Mouse (Mus musculus) CH12.LX (cell line): ENCODE data around the gene Shank3.

Source experiments
- CTCF ChIP-seq, 2 experiments: IDR thresholded peaks in 1 of 2; conservative IDR thresholded peaks in 1 of 2; 2 replicates each; pipeline ENCODE4 v1.5.1; 2011 to 2012; ENCODE audit warnings: low read depth in 2 of 2, low read length in 2 of 2, improper control_type of control experiment in 1 of 2, inconsistent platforms in 1 of 2, mild to moderate bottlenecking in 1 of 2, moderate library complexity in 1 of 2
- MAFK ChIP-seq: IDR thresholded peaks from 2 replicates; pipeline ENCODE4 v1.6.1; 2011; ENCODE audit warnings: low read length, improper control_type of control experiment; ENCODE audit not compliant: insufficient replicate concordance
- MAZ ChIP-seq: IDR thresholded peaks from 2 replicates; pipeline ENCODE4 v1.6.1; 2012; ENCODE audit warnings: low read depth, mild to moderate bottlenecking, inconsistent platforms, low read length, improper control_type of control experiment, moderate library complexity
- POLR2A ChIP-seq: IDR thresholded peaks from 2 replicates; pipeline ENCODE4 v1.6.1; 2011; ENCODE audit warnings: low read depth, mild to moderate bottlenecking, improper control_type of control experiment, low read length
- RCOR1 ChIP-seq: conservative IDR thresholded peaks from 2 replicates; pipeline ENCODE4 v1.6.1; 2012; ENCODE audit warnings: low read depth, mild to moderate bottlenecking, inconsistent platforms, low read length, improper control_type of control experiment

GRCm38 (mm10) chr15:89523283-89523832, 23.9 kb downstream of the Shank3 start:
- TF ChIP-seq CTCF (conservative IDR thresholded peaks at IDR 0.05 in 1 of 2, IDR thresholded peaks at IDR 0.05 in 1 of 2; ENCODE audit: low read depth in 2 of 2, low read length in 2 of 2) (no peak), POLR2A (no peak), RCOR1 (no peak), MAZ (no peak), MAFK (no peak)
